Mouse (Mus musculus): ENCODE measurements at regions not wholly inside any gene's neighbourhood (a gene's known extent, or its start where the extent isn't known, plus 50 kb on each side); places are given as distances from the start of the nearest gene placed in this dataset.

DNA sequence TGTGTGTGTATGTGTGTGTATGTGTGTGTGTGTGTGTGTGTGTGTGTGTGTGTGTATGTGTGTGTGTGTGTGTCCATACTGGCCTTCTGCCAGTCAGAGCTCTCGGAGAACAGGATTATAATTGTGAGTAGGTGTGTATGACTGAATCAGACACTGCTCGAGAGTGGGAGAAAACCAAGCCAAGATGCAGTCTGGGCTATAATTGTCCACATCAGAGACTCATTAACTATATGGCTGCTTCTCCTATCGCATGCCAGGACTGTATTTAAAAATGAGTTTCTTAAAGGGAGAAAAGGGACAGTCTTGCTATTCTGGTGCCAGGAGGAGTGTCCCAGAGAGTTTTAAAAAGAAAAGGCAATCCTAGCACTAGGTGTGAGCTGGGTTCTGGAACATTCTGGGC lies 58.7 kb upstream of the Adpgk start:
- TF ChIP-seq CTCF (conservative IDR thresholded peaks at IDR 0.05; ENCODE audit: insufficient read depth, insufficient read length, low read depth, low read length): no peak
- no peak for TF ChIP-seq POLR2A (IDR thresholded peaks at IDR 0.05; ENCODE audit: low read depth, low read length)
- WGBS: 37% methylated on average over 3 of the region's 3 CpGs
- Histone ChIP-seq H3K27me3 (replicated peaks; ENCODE audit: control insufficient read depth, insufficient read depth, low read length) (no peaks in the 10 kb centered on the region), H3K4me1 (ENCODE audit: control insufficient read depth, insufficient read depth, low read length) (no peaks in the 10 kb centered on the region), H3K36me3 (ENCODE audit: control insufficient read depth, insufficient read depth, low read length) (no peaks in the 10 kb centered on the region), H3K27ac (ENCODE audit: insufficient read depth, low read depth, low read length) (no peak overlapping the region), H3K4me3 (ENCODE audit: insufficient read depth, low read depth, low read length) (no peak overlapping the region)
- no peak for DNase-seq

DNA sequence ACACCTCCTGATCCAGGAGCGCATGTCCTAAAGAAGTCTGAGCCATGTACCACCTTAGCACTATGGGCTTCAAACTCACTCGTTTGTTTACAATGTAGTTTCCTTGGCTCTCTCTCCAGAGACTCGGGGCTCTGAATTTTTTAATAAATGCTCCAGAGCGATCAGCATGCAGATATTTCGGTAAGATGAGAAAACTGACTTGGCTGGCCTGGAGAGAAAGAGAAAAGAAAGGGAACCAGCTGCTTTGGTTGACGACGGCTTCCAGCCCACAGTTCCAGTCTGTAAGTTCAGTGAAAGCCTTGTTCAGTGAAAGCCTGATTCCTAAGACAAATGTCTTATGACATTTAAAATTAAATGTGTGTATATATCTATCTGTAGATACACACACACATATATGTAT lies 59.4 kb upstream of the Adpgk start:
- WGBS: 73% methylated on average over 7 of the region's 7 CpGs
- H3K36me3 ChIP-seq (ENCODE audit: control insufficient read depth, insufficient read depth, low read length): no peaks in the 10 kb centered on the region
- no peaks in the 10 kb centered on the region for H3K27me3 ChIP-seq (replicated peaks; ENCODE audit: control insufficient read depth, insufficient read depth, low read length)
- H3K27ac ChIP-seq (ENCODE audit: insufficient read depth, low read depth, low read length): no peak overlapping the region
- DNase-seq: no peak
- H3K4me3 ChIP-seq (ENCODE audit: insufficient read depth, low read depth, low read length): no peak overlapping the region
- TF ChIP-seq CTCF (conservative IDR thresholded peaks at IDR 0.05; ENCODE audit: insufficient read depth, insufficient read length, low read depth, low read length) (no peak), POLR2A (IDR thresholded peaks at IDR 0.05; ENCODE audit: low read depth, low read length) (no peak)
- no peaks in the 10 kb centered on the region for H3K4me1 ChIP-seq (ENCODE audit: control insufficient read depth, insufficient read depth, low read length)

- DNase-seq: no peak
- H3K27me3 ChIP-seq (replicated peaks; ENCODE audit: control insufficient read depth, insufficient read depth, low read length): no peaks in the 10 kb centered on the region
- 71% methylated on average over 5 of the region's 5 CpGs for WGBS
- TF ChIP-seq POLR2A (IDR thresholded peaks at IDR 0.05; ENCODE audit: low read depth, low read length): no peak
- TF ChIP-seq CTCF (conservative IDR thresholded peaks at IDR 0.05; ENCODE audit: insufficient read depth, insufficient read length, low read depth, low read length): no peak
- H3K4me3 ChIP-seq (ENCODE audit: insufficient read depth, low read depth, low read length): no peak overlapping the region
- no peaks in the 10 kb centered on the region for H3K4me1 ChIP-seq (ENCODE audit: control insufficient read depth, insufficient read depth, low read length)
- no peaks in the 10 kb centered on the region for H3K36me3 ChIP-seq (ENCODE audit: control insufficient read depth, insufficient read depth, low read length)
- H3K27ac ChIP-seq (ENCODE audit: insufficient read depth, low read depth, low read length): no peak overlapping the region
Measured at GRCm38 (mm10) chr9:59231186-59231585, 60.2 kb upstream of the Adpgk start.

DNA sequence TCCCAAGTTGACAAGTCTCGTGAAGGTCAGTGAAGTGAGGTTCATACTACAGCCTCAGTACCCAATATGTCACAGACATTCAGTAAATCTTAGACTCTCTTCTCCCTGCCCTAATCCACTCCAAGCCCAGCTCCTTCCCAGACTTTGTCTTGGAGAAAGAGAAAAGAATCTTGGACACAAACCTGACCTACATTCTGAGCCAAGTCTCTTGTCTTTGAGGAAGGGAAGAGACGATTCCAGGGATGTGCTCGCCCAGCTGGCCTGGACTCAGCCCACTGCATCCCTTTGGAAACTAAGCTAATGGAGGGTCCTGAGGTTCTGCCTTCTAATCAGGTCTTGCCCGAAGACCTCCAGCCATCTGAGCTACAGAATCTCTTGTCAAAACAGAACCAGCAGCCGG lies 61.2 kb upstream of the Adpgk start:
- H3K4me3 ChIP-seq (ENCODE audit: insufficient read depth, low read depth, low read length): no peak overlapping the region
- H3K27me3 ChIP-seq (replicated peaks; ENCODE audit: control insufficient read depth, insufficient read depth, low read length): no peaks in the 10 kb centered on the region
- H3K36me3 ChIP-seq (ENCODE audit: control insufficient read depth, insufficient read depth, low read length): no peaks in the 10 kb centered on the region
- no peak for TF ChIP-seq CTCF (conservative IDR thresholded peaks at IDR 0.05; ENCODE audit: insufficient read depth, insufficient read length, low read depth, low read length)
- DNase-seq: no peak
- H3K4me1 ChIP-seq (ENCODE audit: control insufficient read depth, insufficient read depth, low read length): no peaks in the 10 kb centered on the region
- 77% methylated on average over 5 of the region's 5 CpGs for WGBS
- no peak overlapping the region for H3K27ac ChIP-seq (ENCODE audit: insufficient read depth, low read depth, low read length)

- Histone ChIP-seq H3K4me3 (ENCODE audit: insufficient read depth, low read depth, low read length) (no peak overlapping the region), H3K27ac (ENCODE audit: insufficient read depth, low read depth, low read length) (no peak overlapping the region), H3K27me3 (replicated peaks; ENCODE audit: control insufficient read depth, insufficient read depth, low read length) (no peaks in the 10 kb centered on the region), H3K4me1 (ENCODE audit: control insufficient read depth, insufficient read depth, low read length) (no peaks in the 10 kb centered on the region), H3K36me3 (ENCODE audit: control insufficient read depth, insufficient read depth, low read length) (no peaks in the 10 kb centered on the region)
- DNase-seq: no peak
- 80% methylated on average over 4 of the region's 4 CpGs for WGBS
- TF ChIP-seq POLR2A (IDR thresholded peaks at IDR 0.05; ENCODE audit: low read depth, low read length) (no peak), CTCF (conservative IDR thresholded peaks at IDR 0.05; ENCODE audit: insufficient read depth, insufficient read length, low read depth, low read length) (no peak)
Measured at GRCm38 (mm10) chr9:59227948-59228347, 63.4 kb upstream of the Adpgk start.

DNA sequence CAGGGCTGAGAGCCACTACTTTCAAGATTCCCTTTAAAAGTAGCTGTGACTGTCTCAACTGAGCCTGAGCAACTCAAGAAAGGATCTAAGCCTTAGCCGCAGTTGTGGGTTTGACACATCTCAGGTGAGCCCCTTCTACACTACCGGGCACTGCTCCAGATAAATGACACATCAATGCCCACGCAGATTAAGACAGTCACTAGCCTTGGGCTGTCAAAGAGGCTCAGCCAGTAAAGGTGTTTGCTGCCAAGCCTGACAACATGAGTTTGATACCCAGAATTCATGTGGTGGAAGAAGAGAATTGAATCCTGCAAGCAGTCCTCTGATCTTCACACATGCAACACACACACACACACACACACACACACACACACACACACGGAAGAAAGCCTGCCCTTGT lies 65.0 kb upstream of the Adpgk start:
- Histone ChIP-seq H3K27ac (ENCODE audit: insufficient read depth, low read depth, low read length) (no peak overlapping the region), H3K4me3 (ENCODE audit: insufficient read depth, low read depth, low read length) (no peak overlapping the region), H3K4me1 (ENCODE audit: control insufficient read depth, insufficient read depth, low read length) (no peaks in the 10 kb centered on the region), H3K36me3 (ENCODE audit: control insufficient read depth, insufficient read depth, low read length) (no peaks in the 10 kb centered on the region), H3K27me3 (replicated peaks; ENCODE audit: control insufficient read depth, insufficient read depth, low read length) (no peaks in the 10 kb centered on the region)
- TF ChIP-seq POLR2A (IDR thresholded peaks at IDR 0.05; ENCODE audit: low read depth, low read length) (no peak), CTCF (conservative IDR thresholded peaks at IDR 0.05; ENCODE audit: insufficient read depth, insufficient read length, low read depth, low read length) (no peak)
- 91% methylated on average over 4 of the region's 4 CpGs for WGBS
- DNase-seq: no peak

DNA sequence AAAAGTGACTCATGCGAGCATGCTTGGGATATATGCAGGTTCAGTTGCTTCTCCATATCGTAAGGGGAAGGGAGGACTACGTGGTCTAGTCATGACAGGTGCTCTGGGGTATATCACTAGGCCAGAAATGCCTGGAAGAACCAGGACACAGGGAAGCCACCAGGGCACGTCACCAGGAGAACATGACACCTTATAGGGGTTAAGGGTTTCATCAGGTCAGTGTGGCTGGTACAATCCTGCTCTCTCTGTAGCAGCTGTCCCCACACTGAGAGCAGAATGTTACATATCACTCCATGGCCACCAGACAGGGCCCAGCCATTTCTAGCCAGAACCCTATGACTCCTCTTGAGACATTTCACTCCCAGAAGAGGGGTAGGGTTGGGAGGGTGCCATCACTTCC lies 72.1 kb upstream of the Adpgk start:
- Histone ChIP-seq H3K36me3 (ENCODE audit: control insufficient read depth, insufficient read depth, low read length) (no peaks in the 10 kb centered on the region), H3K27me3 (replicated peaks; ENCODE audit: control insufficient read depth, insufficient read depth, low read length) (no peaks in the 10 kb centered on the region), H3K4me1 (ENCODE audit: control insufficient read depth, insufficient read depth, low read length) (no peaks in the 10 kb centered on the region), H3K4me3 (ENCODE audit: insufficient read depth, low read depth, low read length) (no peak overlapping the region), H3K27ac (ENCODE audit: insufficient read depth, low read depth, low read length) (no peak overlapping the region)
- 81% methylated on average over 4 of the region's 4 CpGs for WGBS
- no peak for DNase-seq
- TF ChIP-seq CTCF (conservative IDR thresholded peaks at IDR 0.05; ENCODE audit: insufficient read depth, insufficient read length, low read depth, low read length) (no peak), POLR2A (IDR thresholded peaks at IDR 0.05; ENCODE audit: low read depth, low read length) (no peak)

Measured in kidney, adult 2 months (tissue).